Mouse (Mus musculus): ENCODE measurements at regions not wholly inside any gene's neighbourhood (a gene's known extent, or its start where the extent isn't known, plus 50 kb on each side); places are given as distances from the start of the nearest gene placed in this dataset.

DNA sequence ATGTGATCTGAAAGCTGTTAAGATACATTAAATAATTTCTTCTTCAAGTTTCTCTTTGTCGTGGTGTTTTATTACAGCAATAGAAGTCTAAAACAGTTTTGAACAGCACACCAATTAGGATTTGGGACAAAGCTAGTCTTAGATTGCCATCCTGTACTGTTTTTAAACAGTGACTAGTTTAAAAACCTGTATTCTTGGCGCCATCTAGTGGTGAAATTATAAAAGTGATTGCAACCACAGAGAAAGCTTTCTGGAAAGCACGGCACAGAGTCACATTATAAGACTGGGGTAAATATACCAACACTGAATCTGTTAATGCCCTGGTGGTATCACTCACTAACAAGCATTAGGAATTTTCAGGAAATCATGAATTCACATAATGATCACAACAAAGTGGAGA is 339.3 kb downstream of the Hace1 start:
- Histone ChIP-seq H3K27ac (ENCODE audit: insufficient read depth, low read length) (no peak overlapping the region), H3K4me1 (ENCODE audit: control insufficient read depth, insufficient read depth, low read length) (no peaks in the 10 kb centered on the region), H3K4me3 (replicated peaks; ENCODE audit: insufficient read depth, low read depth, low read length) (no peak overlapping the region), H3K27me3 (ENCODE audit: control insufficient read depth, insufficient read depth, low read length) (no peaks in the 10 kb centered on the region)
- 20% methylated on average over 3 of the region's 3 CpGs for WGBS
- peak in 1 of 2 experiments; percentile 18 for DNase-seq
- TF ChIP-seq POLR2A (IDR thresholded peaks at IDR 0.05; ENCODE audit: borderline replicate concordance, insufficient read depth, low read length), result no peak
- no peak for TF ChIP-seq CTCF (IDR thresholded peaks at IDR 0.05; ENCODE audit: borderline replicate concordance, insufficient read depth, low read depth, low read length)

DNA sequence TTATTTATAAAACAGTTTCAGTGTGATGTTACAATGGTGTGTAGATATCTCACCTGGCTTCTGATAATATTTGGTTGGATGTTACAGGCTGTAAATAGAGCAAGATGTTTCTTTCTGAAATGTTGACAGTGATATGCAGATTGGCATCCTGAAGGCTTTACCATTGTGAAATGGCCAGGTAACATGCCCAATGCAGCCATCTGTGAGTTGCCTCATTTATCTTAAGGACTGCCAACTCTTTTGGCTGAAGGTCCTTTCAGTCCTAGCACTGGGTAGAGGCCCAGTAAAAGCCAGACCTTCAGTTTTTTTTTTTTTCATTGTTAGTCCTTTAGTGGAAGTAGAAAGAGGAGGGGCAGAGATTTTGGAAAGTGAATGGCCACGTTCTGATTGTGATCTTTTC is 348.1 kb downstream of the Hace1 start:
- 9% methylated on average over 1 of the region's 1 CpGs for WGBS

DNA sequence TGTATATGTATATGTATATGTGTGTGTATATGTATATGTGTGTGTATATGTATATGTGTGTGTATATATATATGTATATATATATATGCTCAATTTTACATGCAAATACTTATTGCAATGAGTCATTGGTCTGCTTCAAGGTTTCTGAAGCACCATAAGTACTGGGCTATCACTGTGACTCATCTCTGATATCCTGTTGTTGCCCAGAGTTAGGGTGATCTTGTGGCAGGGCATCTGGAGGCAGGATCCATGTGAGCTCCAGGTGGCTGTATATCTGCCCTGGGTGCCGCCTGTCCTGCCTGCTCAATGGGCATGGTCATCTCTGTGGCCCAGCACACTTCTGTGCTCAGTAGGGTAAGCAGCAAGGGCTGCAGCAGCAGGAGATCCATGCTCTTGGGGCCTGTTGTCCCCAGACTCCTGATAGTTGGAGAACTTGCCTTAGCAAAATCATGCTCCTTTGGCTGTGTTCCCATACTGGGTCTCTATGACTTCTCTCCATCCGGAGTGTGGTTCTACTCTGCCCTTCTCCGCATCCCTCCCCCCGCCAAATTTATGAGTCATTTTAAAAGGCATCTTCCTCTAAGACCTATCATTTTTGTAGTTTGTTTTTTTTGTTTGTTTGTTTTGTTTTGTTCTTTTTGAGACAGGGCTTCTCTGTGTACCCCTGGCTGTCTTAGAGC is 356.1 kb downstream of the Hace1 start:
- H3K27ac ChIP-seq (ENCODE audit: insufficient read depth, low read length), result no peak overlapping the region
- TF ChIP-seq CTCF (IDR thresholded peaks at IDR 0.05; ENCODE audit: borderline replicate concordance, insufficient read depth, low read depth, low read length) (no peak), POLR2A (IDR thresholded peaks at IDR 0.05; ENCODE audit: borderline replicate concordance, insufficient read depth, low read length) (no peak)
- 91% methylated on average over 4 of the region's 4 CpGs for WGBS
- H3K4me1 ChIP-seq (ENCODE audit: control insufficient read depth, insufficient read depth, low read length), result no peaks in the 10 kb centered on the region
- H3K4me3 ChIP-seq (replicated peaks; ENCODE audit: insufficient read depth, low read depth, low read length), result no peak overlapping the region
- no peak for DNase-seq
- H3K27me3 ChIP-seq (ENCODE audit: control insufficient read depth, insufficient read depth, low read length), result no peaks in the 10 kb centered on the region

More for the DNA sequence above, 348.1 kb downstream of the Hace1 start:
- Histone ChIP-seq H3K4me3 (replicated peaks; ENCODE audit: insufficient read depth, low read depth, low read length) (no peak overlapping the region), H3K27me3 (ENCODE audit: control insufficient read depth, insufficient read depth, low read length) (no peaks in the 10 kb centered on the region), H3K27ac (ENCODE audit: insufficient read depth, low read length) (no peak overlapping the region), H3K4me1 (ENCODE audit: control insufficient read depth, insufficient read depth, low read length) (no peaks in the 10 kb centered on the region)
- peak in 1 of 2 experiments; percentile 65 for DNase-seq
- TF ChIP-seq CTCF (IDR thresholded peaks at IDR 0.05; ENCODE audit: borderline replicate concordance, insufficient read depth, low read depth, low read length), result no peak

DNA sequence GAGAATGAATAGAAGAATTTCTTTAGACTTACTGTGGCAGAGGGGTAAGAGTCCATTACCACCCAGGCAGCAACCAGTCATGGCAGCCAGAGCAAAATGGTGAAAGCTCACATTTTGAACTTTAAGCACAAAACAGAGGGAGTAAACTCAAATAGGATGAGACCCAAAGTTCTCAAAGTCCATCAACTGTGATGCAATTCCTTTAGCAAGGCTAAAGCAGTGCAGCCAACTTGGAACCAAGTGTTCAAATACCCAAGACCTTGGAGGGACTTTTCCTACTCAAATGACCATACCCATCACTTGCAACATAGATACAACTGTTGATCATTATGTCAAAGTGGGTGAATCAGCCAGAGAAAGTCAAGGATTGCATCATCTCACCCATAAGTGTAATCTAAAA is 380.1 kb downstream of the Hace1 start:
- Histone ChIP-seq H3K27ac (ENCODE audit: insufficient read depth, low read length) (no peak overlapping the region), H3K4me1 (ENCODE audit: control insufficient read depth, insufficient read depth, low read length) (no peaks in the 10 kb centered on the region), H3K27me3 (ENCODE audit: control insufficient read depth, insufficient read depth, low read length) (no peaks in the 10 kb centered on the region), H3K4me3 (replicated peaks; ENCODE audit: insufficient read depth, low read depth, low read length) (no peak overlapping the region)
- no peak for DNase-seq
- no peak for TF ChIP-seq POLR2A (IDR thresholded peaks at IDR 0.05; ENCODE audit: borderline replicate concordance, insufficient read depth, low read length)
- no peak for TF ChIP-seq CTCF (IDR thresholded peaks at IDR 0.05; ENCODE audit: borderline replicate concordance, insufficient read depth, low read depth, low read length)

GRCm38 (mm10) chr10:45972240-45972639 is 394.6 kb downstream of the Hace1 start:
- 74% methylated on average over 1 of the region's 1 CpGs for WGBS
- no peak overlapping the region for H3K4me3 ChIP-seq (replicated peaks; ENCODE audit: insufficient read depth, low read depth, low read length)

GRCm38 (mm10) chr10:45982731-45983274 is 405.2 kb downstream of the Hace1 start:
- no peak overlapping the region for H3K27ac ChIP-seq (ENCODE audit: insufficient read depth, low read length)
- 49% methylated on average over 4 of the region's 4 CpGs for WGBS

More at GRCm38 (mm10) chr10:45972240-45972639, 394.6 kb downstream of the Hace1 start:
- Histone ChIP-seq H3K4me1 (ENCODE audit: control insufficient read depth, insufficient read depth, low read length) (no peaks in the 10 kb centered on the region), H3K27me3 (ENCODE audit: control insufficient read depth, insufficient read depth, low read length) (no peaks in the 10 kb centered on the region), H3K27ac (ENCODE audit: insufficient read depth, low read length) (no peak overlapping the region)
- TF ChIP-seq CTCF (IDR thresholded peaks at IDR 0.05; ENCODE audit: borderline replicate concordance, insufficient read depth, low read depth, low read length) (no peak), POLR2A (IDR thresholded peaks at IDR 0.05; ENCODE audit: borderline replicate concordance, insufficient read depth, low read length) (no peak)
- no peak for DNase-seq

DNA sequence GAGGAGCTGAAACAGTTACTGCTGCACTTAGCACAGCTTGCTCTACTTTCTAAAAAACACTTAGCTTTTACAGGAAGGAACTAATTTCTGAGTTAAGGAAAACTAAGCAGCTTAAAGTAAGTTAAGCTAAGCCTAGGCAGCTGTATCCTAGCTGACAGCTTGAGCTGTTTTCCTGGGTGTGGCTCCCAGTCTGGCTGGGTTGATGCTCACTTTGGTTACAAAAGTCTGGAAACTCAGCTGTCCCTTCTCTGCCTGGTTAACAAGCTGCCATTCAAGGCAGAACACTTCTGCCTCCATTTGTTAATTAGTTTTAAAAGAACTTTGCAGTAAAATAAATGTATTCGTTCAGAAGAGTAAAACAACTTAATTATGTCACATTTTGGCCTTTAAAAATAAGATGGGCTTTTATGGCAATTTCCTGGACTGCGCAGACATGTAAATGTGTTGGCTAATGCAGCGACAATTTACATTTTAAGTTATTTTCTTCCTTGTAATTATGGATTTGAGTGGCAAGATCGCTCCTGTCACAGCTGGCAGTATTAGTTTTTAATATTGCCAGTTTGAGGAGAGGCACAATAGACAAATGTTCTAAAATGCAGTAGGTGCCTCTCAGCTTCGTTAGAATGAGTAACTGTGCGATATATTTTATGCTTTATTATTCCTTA is 406.2 kb downstream of the Hace1 start:
- H3K4me3 ChIP-seq (replicated peaks; ENCODE audit: insufficient read depth, low read depth, low read length), result no peak overlapping the region

More at GRCm38 (mm10) chr10:45982731-45983274, 405.2 kb downstream of the Hace1 start:
- no peak for DNase-seq
- Histone ChIP-seq H3K4me3 (replicated peaks; ENCODE audit: insufficient read depth, low read depth, low read length) (no peak overlapping the region), H3K27me3 (ENCODE audit: control insufficient read depth, insufficient read depth, low read length) (no peaks in the 10 kb centered on the region), H3K4me1 (ENCODE audit: control insufficient read depth, insufficient read depth, low read length) (no peaks in the 10 kb centered on the region)
- no peak for TF ChIP-seq POLR2A (IDR thresholded peaks at IDR 0.05; ENCODE audit: borderline replicate concordance, insufficient read depth, low read length)
- no peak for TF ChIP-seq CTCF (IDR thresholded peaks at IDR 0.05; ENCODE audit: borderline replicate concordance, insufficient read depth, low read depth, low read length)

DNA sequence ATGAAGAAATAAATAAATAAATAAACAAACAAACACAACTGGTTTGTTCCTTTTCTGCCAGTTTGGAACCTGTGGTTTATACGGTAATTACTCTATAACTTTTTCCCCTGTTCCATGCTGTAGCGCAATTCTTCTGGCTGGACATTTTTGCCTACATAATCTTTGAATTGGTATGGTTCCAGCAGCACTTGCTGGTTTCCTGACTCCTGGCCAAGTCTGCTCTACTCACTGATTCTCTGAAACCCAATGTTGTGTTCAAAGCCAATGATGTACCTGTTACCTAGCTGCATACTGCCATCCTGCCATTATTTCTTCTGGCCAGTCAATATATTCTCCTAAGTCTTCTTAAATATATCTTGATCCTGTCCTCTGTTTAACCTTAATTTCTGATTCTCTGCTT is 408.7 kb downstream of the Hace1 start:
- peak in 1 of 2 experiments; percentile 41 for DNase-seq
- Histone ChIP-seq H3K27ac (ENCODE audit: insufficient read depth, low read length) (no peak overlapping the region), H3K4me3 (replicated peaks; ENCODE audit: insufficient read depth, low read depth, low read length) (no peak overlapping the region), H3K4me1 (ENCODE audit: control insufficient read depth, insufficient read depth, low read length) (no peaks in the 10 kb centered on the region), H3K27me3 (ENCODE audit: control insufficient read depth, insufficient read depth, low read length) (no peaks in the 10 kb centered on the region)
- WGBS, result 28% methylated on average over 2 of the region's 2 CpGs
- no peak for TF ChIP-seq CTCF (IDR thresholded peaks at IDR 0.05; ENCODE audit: borderline replicate concordance, insufficient read depth, low read depth, low read length)
- no peak for TF ChIP-seq POLR2A (IDR thresholded peaks at IDR 0.05; ENCODE audit: borderline replicate concordance, insufficient read depth, low read length)

More for the DNA sequence above, 406.2 kb downstream of the Hace1 start:
- 87% methylated on average over 6 of the region's 6 CpGs for WGBS
- no peak for DNase-seq
- Histone ChIP-seq H3K27ac (ENCODE audit: insufficient read depth, low read length) (no peak overlapping the region), H3K4me1 (ENCODE audit: control insufficient read depth, insufficient read depth, low read length) (no peaks in the 10 kb centered on the region), H3K27me3 (ENCODE audit: control insufficient read depth, insufficient read depth, low read length) (no peaks in the 10 kb centered on the region)
- TF ChIP-seq POLR2A (IDR thresholded peaks at IDR 0.05; ENCODE audit: borderline replicate concordance, insufficient read depth, low read length), result no peak
- no peak for TF ChIP-seq CTCF (IDR thresholded peaks at IDR 0.05; ENCODE audit: borderline replicate concordance, insufficient read depth, low read depth, low read length)
